Mouse (Mus musculus) urinary bladder, postnatal 0 days (tissue): ENCODE data around the gene Cylc1. TPM values are rescaled to one million over a fixed set of nuclear protein-coding genes. Genes with fewer than 3 reads are reported as not detected.

Experiments used
- polyA plus RNA-seq: library from polyadenylated mRNA; unstranded; fragments of >200 nt; fragmentation: Nextera tagmentation; extraction: Ambion mirVana; gene quantifications from 2 replicates; pipeline ENCODE4 v1.2.1, GENCODE M21; 2015

Gene Cylc1
- polyA plus RNA-seq, result not detected in 2 replicates

GRCm38 (mm10) chrX:111110118-111110517 is at the start of gene Cylc1:
TSS of gene Cylc1 (plus strand) at chrX:111110418.

GRCm38 (mm10) chrX:111168040-111168439 is 57.8 kb downstream of the Cylc1 start, which contains the start of gene Gm10112:
TSS of gene Gm10112 (plus strand) at chrX:111168340.

Other genes with a start within 250 kb of the Cylc1 start
- not detected in 2 replicates for gene Gm10112, start 57.9 kb downstream of the Cylc1 start, polyA plus RNA-seq